Mouse (Mus musculus) heart, postnatal 10 days (tissue): Measurements from ENCODE around the gene Gm13277. TPM values are rescaled to one million over a fixed set of nuclear protein-coding genes. Genes with fewer than 3 reads are reported as not detected.
"Not testable (repeated sequence)": the region's sequence is repeated elsewhere in the genome, so short reads cannot be mapped to it uniquely, and the experiment has no call there.

Experiments used
- DNase-seq, 2 experiments: peaks; one replicate each; pipeline ENCODE4 v3.0.0; 2021
- intact Hi-C: fragments of 180-260 bp; cut with DNase I; formaldehyde crosslinking; loops from one replicate; pipeline ENCODE4 v1.15.1; 2025
- total RNA-seq, 2 experiments: library from RNA; stranded (reverse); gene quantifications; 2 replicates each; pipeline ENCODE4 v1.2.3; 2021

The Gm13277 gene
- total RNA-seq = not detected

DNA sequence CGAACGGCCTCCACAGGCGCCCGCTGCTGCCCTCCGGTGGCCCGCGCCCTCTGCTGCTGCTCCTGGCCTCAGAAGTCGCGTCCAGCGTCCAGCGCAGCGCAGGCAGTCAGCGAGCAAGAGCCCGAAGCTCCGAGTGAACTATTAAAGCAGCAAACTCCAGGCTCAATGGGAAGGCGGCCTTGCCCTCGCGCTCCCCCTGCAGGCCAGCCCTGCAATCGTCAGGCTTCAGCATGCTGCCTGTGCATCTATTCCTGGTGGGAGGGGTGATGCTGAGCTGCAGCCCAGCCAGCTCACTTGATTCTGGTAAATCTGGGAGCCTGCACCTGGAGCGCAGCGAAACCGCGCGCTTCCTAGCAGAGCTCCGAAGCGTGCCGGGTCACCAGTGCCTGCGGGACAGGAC, at the start of gene Gm13277:
Gene Gm13277 (plus strand): TSS at position 231 of the 400 bp plus-strand sequence.
- peak; percentile 73 to 82 for DNase-seq
- intact Hi-C loops = not testable (repeated sequence)

DNA sequence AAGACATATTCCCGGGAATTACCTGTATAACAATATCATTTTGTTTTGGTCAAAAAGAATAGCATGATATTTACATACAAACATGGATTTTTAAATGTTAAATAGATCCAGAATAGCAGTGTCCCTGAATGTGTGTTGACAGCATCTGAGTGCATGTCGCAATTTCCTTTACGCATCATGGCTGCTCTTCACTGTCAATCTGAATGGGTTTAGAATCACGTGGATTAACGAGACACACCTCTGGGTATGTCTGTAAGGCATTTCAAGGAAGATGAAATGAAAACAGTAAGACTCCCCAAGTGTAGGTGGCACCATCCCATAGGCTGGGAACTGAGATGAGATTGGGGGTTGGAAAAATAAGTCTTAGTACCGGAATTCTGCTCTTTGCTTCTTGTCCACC, 49.4 kb upstream of the Gm13277 start:
- intact Hi-C loops = no loop called here
- no peak for DNase-seq

DNA sequence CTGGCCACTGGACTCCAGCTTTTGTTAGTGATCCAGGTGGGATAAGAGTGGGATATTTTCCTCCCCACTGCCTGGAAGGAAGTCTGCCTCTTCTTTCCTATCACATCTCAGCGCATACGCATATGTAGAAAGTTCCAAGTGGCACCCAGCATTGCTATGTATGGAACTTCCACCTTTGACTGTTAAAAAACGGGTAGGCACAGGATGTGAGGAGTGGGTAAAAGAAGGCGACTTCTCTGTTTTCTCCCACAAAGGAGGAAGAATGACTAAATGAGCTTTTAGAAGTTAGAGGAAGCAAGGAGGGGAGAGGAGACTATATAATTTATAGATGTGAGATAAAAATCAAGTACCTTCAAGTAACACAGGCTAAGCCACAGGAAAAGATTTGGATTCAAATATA, 47.0 kb upstream of the Gm13277 start:
- intact Hi-C loops = loop anchor here (2.0 kb wide), 1 partner anchor 15 kb away; no protein-coding TSS in a partner anchor
- DNase-seq = no peak

DNA sequence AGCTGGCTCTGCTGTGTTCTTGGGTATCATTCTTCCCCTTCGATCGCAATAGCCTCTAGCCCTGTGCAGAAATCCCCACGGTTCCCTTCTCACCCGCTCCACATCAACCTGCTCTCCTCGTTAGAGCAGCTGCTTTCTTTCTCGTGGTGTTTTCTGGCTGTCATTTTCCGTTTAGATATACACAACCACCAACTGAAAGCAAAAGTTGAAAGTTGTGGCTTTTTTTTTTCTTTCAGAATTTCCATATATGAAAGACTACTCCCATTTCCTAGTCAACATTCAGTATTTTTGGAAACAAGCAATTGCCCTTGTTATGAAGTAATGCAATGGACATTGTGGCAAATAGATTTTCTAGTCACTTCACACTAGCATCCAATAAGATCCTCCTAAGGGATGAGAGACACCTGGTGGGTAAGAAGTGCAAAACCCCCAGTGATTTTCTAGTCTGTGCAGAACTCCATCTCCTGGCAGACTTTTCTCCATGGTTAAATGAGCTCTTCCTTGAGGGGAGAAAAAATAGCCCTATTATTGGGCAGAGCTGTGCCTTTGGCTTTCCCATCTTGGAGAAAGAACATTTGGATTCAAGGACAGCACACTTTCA, 45.6 kb upstream of the Gm13277 start:
- intact Hi-C loops = no loop called here
- DNase-seq = no peak

DNA sequence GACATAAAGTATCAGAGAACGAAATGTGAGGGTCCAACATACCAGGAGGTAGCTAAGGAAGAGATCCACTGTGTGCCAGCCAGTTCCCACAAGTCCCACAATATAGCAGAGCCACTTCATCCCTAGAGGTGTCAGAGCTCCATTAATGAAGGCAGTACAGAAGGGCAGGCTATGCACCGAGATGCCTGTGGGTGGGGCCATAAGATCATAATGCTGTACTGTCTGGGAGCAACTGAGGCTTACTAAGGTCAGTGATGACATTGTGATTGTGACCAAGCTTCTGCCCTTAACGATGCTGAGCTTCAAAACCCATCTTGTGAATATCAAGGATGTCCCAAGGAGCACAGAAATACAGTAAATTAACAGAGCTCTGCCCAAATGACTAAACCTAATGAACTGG, 44.2 kb upstream of the Gm13277 start:
- intact Hi-C loops = no loop called here
- no peak for DNase-seq

DNA sequence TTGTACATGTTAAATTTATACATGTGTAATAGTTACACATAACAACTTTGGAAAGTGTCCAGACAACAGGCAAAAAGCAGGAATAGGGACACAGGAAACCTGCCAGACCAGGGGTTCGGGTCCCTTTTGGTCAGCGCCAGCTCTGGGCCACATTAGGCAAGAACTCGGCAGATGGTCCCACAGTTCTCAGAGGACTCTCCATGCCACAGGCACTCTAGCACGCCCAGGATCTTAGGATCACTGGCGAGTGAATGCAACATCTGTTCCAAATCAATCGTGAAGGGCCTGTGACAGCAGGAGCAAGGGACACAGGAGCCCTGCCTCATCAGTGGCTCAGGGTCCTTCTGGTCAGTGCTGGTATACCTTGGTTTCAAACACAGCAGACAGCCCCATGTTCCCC, 38.5 kb upstream of the Gm13277 start:
- no peak for DNase-seq
- intact Hi-C loops = no loop called here

DNA sequence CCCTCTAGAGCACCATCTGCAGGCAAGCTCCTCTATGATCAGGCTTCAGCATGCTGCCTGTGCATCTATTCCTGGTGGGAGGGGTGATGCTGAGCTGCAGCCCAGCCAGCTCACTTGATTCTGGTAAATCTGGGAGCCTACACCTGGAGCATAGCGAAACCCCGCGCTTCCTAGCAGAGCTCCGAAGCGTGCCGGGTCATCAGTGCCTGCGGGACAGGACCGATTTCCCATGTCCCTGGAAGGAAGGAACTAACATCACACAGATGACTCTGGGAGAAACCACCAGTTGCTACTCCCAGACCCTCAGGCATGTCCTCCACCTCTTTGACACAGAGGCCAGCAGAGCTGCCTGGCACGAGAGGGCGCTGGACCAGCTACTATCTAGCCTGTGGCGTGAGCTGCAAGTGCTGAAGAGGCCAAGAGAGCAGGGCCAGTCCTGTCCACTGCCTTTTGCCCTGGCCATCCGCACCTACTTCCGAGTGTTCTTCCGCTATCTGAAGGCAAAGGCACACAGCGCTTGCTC, 33.6 kb upstream of the Gm13277 start, which contains the start of gene Gm13271:
Gene Gm13271 (plus strand): TSS at position 51 of the 523 bp plus-strand sequence.
- intact Hi-C loops = loop anchor here (2.0 kb wide), 1 partner anchor 58 kb away; no protein-coding TSS in a partner anchor
- peak; percentile 71 to 80 for DNase-seq

DNA sequence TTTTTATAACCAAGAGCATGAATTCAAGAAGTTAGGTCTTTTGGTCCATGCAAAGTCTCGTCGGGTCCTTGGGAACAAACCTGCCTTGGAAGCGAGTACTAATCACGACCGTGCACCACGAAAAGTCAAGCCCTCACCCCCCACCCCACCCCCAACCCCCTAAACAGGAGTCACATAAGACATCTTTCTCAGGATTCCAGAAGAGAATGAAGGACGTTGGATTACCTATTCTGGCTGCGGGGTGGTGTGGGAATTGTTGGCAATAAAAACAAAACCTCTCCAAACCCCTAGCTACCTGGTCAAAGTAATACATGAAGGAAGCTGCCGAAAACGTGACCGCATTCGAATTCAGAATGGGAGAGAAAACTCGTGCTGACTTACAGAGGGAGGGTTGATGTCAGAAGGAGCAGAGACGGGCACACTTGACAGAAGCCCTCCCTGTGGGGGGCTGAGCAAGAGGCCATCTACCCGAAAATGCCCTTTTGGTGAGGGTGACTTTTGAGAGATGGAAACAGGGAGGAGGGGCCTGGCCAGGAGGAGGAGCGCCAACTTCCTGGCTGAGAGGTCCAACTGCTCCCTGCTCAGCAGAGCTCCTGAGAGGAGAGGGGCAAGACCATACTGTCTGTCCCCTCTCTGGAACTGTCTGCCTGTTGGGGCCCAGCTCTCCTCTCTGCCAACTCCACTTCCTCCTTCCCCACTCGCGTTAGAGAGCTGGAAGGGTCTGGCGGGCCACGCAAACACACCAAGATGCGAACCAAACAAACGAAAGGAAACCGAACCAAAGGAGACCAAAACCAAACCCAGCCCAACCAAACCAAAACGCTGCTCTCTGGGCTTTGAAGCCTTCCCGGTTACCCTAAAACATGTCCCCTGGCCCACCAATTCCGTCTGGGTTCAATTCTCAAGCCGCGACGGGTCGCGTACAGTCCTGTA, 31.6 kb upstream of the Gm13277 start:
- intact Hi-C loops = loop anchor here (2.0 kb wide), 1 partner anchor 16 kb away; no protein-coding TSS in a partner anchor
- peak; percentile 12 to 52 for DNase-seq

DNA sequence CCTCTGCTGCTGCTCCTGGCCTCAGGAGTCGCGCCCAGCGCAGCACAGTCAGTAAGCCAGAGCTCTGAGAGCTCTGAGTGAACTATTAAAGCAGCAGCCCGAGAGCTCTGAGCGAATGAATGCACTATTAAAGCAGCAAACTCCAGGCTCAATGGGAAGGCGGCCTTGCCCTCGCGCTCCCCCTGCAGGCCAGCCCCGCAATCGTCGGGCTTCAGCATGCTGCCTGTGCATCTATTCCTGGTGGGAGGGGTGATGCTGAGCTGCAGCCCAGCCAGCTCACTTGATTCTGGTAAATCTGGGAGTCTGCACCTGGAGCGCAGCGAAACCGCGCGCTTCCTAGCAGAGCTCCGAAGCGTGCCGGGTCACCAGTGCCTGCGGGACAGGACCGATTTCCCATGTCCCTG, 30.8 kb upstream of the Gm13277 start:
- intact Hi-C loops = loop anchor here (2.0 kb wide), 1 partner anchor 17 kb away; no protein-coding TSS in a partner anchor

DNA sequence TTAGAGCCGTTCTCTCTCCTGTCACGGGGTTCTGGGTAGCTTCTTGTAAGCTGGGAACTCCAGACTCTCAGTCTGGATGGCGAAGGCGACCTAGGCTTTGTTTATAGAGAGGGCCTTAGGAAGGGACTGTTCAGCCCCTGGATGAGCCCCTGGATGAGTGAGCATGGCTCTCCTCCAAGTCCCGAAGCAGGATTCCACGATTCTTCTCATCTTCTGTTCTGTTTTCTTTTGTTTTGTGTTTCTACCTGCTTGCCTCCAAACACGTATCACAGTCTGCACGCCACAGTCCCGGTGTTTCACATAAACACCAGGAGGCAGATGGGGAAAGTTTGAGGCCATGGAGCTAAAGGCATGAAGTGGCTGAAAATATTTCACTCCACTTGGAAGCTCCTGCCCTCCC, 29.7 kb upstream of the Gm13277 start:
- DNase-seq = peak in 1 of 2 experiments; percentile 4
- intact Hi-C loops = not testable (repeated sequence)

More for the DNA sequence above, 30.8 kb upstream of the Gm13277 start:
- peak; percentile 93 to 94 for DNase-seq

DNA sequence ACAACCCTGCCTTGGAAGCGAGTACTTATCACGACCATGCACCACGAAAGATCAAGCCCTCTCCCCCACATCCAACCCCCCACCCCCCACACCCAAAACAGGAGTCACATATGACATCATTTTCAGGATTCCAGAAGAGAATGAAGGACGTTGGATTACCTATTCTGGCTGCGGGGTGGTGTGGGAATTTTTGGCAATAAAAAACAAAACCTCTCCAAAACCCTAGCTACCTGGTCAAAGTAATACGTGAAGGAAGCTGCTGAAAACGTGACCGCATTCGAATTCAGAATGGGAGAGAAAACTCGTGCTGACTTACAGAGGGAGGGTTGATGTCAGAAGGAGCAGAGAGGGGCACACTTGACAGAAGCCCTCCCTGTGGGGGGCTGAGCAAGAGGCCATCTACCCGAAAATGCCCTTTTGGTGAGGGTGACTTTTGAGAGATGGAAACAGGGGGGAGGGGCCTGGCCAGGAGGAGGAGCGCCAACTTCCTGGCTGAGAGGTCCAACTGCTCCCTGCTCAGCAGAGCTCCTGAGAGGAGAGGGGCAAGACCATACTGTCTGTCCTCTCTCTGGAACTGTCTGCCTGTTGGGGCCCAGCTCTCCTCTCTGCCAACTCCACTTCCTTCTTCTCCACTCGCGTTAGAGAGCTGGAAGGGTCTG, 28.7 kb upstream of the Gm13277 start, which contains the start of gene Gm13283:
Gene Gm13283 (plus strand): TSS at position 510 of the 659 bp plus-strand sequence.
- peak; percentile 42 to 56 for DNase-seq
- intact Hi-C loops = not testable (repeated sequence)

DNA sequence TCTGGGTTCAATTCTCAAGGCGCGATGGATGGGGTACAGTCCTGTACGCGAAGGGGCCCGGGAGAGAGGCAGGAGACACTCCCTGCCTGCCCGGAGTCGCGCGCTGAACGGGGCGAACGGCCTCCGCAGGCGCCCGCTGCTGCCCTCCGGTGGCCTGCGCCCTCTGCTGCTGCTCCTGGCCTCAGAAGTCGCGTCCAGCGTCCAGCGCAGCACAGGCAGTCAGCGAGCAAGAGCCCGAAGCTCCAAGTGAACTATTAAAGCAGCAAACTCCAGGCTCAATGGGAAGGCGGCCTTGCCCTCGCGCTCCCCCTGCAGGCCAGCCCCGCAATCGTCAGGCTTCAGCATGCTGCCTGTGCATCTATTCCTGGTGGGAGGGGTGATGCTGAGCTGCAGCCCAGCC, 28.0 kb upstream of the Gm13277 start:
- intact Hi-C loops = not testable (repeated sequence)
- peak; percentile 77 to 88 for DNase-seq

DNA sequence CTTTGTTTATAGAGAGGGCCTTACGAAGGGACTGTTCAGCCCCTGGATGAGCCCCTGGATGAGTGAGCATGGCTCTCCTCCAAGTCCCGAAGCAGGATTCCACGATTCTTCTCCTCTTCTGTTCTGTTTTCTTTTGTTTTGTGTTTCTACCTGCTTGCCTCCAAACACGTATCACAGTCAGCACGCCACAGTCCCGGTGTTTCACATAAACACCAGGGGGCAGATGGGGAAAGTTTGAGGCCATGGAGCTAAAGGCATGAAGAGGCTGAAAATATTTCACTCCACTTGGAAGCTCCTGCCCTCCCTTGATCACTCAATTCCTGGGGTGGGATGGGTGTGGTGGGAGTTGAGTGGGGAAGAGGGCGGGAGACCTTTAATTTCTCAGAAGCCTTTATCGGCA, 26.7 kb upstream of the Gm13277 start:
- intact Hi-C loops = not testable (repeated sequence)
- DNase-seq = peak; percentile 76 to 77

DNA sequence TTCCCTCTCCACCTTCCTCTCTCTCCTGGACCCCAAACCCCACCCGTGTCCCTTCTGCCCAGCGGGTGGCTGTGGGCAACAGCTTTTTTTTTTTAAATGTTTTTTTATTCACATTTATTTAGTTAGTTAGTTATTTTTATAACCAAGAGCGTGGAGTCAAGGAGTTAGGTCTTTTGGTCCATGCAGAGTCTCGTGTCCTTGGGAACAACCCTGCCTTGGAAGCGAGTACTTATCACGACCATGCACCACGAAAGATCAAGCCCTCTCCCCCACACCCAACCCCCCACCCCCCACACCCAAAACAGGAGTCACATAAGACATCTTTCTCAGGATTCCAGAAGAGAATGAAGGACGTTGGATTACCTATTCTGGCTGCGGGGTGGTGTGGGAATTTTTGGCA, 26.1 kb upstream of the Gm13277 start:
- intact Hi-C loops = not testable (repeated sequence)

DNA sequence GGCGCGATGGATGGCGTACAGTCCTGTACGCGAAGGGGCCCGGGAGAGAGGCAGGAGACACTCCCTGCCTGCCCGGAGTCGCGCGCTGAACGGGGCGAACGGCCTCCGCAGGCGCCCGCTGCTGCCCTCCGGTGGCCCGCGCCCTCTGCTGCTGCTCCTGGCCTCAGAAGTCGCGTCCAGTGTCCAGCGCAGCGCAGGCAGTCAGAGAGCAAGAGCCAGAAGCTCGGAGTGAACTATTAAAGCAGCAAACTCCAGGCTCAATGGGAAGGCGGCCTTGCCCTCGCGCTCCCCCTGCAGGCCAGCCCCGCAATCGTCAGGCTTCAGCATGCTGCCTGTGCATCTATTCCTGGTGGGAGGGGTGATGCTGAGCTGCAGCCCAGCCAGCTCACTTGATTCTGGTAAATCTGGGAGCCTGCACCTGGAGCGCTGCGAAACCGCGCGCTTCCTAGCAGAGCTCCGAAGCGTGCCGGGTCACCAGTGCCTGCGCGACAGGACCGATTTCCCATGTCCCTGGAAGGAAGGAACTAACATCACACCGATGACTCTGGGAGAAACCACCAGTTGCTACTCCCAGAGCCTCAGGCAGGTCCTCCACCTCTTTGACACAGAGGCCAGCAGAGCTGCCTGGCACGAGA, 24.9 kb upstream of the Gm13277 start:
- intact Hi-C loops = not testable (repeated sequence)
- peak; percentile 67 to 70 for DNase-seq

More for the DNA sequence above, 26.1 kb upstream of the Gm13277 start:
- peak; percentile 19 to 21 for DNase-seq

DNA sequence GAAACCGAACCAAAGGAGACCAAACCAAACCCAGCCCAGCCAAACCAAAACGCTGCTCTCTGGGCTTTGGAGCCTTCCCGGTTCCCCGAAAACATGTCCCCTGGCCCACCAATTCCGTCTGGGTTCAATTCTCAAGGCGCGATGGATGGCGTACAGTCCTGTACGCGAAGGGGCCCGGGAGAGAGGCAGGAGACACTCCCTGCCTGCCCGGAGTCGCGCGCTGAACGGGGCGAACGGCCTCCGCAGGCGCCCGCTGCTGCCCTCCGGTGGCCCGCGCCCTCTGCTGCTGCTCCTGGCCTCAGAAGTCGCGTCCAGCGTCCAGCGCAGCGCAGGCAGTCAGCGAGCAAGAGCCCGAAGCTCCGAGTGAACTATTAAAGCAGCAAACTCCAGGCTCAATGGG, 14.9 kb upstream of the Gm13277 start, which contains the start of gene Gm13290:
Gene Gm13290 (plus strand): TSS at position 301 of the 400 bp plus-strand sequence.
- DNase-seq, intact Hi-C loops: not testable (repeated sequence)

DNA sequence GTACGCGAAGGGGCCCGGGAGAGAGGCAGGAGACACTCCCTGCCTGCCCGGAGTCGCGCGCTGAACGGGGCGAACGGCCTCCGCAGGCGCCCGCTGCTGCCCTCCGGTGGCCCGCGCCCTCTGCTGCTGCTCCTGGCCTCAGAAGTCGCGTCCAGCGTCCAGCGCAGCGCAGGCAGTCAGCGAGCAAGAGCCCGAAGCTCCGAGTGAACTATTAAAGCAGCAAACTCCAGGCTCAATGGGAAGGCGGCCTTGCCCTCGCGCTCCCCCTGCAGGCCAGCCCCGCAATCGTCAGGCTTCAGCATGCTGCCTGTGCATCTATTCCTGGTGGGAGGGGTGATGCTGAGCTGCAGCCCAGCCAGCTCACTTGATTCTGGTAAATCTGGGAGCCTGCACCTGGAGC, 11.8 kb upstream of the Gm13277 start, which contains the start of gene Gm13289:
Gene Gm13289 (plus strand): TSS at position 301 of the 400 bp plus-strand sequence.
- intact Hi-C loops, DNase-seq: not testable (repeated sequence)

DNA sequence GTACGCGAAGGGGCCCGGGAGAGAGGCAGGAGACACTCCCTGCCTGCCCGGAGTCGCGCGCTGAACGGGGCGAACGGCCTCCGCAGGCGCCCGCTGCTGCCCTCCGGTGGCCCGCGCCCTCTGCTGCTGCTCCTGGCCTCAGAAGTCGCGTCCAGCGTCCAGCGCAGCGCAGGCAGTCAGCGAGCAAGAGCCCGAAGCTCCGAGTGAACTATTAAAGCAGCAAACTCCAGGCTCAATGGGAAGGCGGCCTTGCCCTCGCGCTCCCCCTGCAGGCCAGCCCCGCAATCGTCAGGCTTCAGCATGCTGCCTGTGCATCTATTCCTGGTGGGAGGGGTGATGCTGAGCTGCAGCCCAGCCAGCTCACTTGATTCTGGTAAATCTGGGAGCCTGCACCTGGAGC, 8.9 kb upstream of the Gm13277 start, which contains the start of gene Gm13272:
Gene Gm13272 (plus strand): TSS at position 301 of the 400 bp plus-strand sequence.
- intact Hi-C loops, DNase-seq: not testable (repeated sequence)

DNA sequence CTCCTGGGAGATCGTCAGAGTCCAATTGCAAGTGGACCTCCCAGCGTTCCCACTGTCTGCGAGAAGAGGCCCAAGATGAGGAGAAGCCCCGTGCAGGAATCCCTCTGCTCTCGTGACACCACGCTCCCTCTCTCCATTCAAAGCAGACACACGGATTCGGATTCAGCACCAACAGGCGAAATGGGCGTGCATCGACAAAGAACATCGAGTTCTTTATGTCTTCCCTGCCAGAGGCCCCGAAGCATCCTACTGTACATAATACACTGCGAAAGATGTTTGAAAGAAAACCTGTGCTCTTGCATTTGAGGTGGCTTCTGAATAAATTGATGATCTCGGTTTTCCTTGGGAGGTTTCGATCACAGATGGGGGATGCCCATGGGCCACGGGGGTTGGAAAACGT, 8.1 kb upstream of the Gm13277 start:
- intact Hi-C loops = not testable (repeated sequence)
- DNase-seq = peak in 1 of 2 experiments; percentile 6

DNA sequence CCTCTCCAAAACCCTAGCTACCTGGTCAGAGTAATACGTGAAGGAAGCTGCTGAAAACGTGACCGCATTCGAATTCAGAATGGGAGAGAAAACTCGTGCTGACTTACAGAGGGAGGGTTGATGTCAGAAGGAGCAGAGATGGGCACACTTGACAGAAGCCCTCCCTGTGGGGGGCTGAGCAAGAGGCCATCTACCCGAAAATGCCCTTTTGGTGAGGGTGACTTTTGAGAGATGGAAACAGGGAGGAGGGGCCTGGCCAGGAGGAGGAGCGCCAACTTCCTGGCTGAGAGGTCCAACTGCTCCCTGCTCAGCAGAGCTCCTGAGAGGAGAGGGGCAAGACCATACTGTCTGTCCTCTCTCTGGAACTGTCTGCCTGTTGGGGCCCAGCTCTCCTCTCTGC, 6.6 kb upstream of the Gm13277 start, which contains the start of gene Ifnz:
Gene Ifnz (plus strand): TSS at position 301 of the 400 bp plus-strand sequence.
- DNase-seq, intact Hi-C loops: not testable (repeated sequence)
